Mouse (Mus musculus) stomach, embryonic 16.5 days (tissue): ENCODE measurements around the gene Lta. TPM values are rescaled to one million over a fixed set of nuclear protein-coding genes. Genes with fewer than 3 reads are reported as not detected.

Source experiments
- ATAC-seq: fragments of 200-750 bp; cut with Nextera tagmentation; 2 replicates; pipeline ENCODE4 v1.8.0; 2017; ENCODE audit warnings: moderate number of reproducible peaks, moderate TSS enrichment; ENCODE audit not compliant: insufficient read depth, low FRiP score
- H3K27ac ChIP-seq: fragments of 300-500 bp; sonication (generic); 2 replicates; pipeline ENCODE4 v1.5.1; 2014; ENCODE audit warnings: low read length
- H3K27me3 ChIP-seq: fragments of 300-500 bp; sonication (generic); 2 replicates; pipeline ENCODE4 v1.6.1; 2014; ENCODE audit warnings: low read length, control low read depth, mixed read lengths; ENCODE audit not compliant: control insufficient read depth, insufficient read depth
- H3K36me3 ChIP-seq: fragments of 300-500 bp; sonication (generic); 2 replicates; pipeline ENCODE4 v1.6.1; 2014; ENCODE audit warnings: low read length; ENCODE audit not compliant: control insufficient read depth, insufficient read depth
- H3K4me1 ChIP-seq: fragments of 300-500 bp; sonication (generic); 2 replicates; pipeline ENCODE4 v1.6.1; 2014; ENCODE audit warnings: low read length, control low read depth, mixed read lengths; ENCODE audit not compliant: control insufficient read depth, insufficient read depth
- H3K4me2 ChIP-seq: fragments of 300-500 bp; sonication (generic); 2 replicates; pipeline ENCODE4 v1.6.1; 2014; ENCODE audit warnings: low read depth, low read length, mixed read lengths
- H3K4me3 ChIP-seq: fragments of 300-500 bp; sonication (generic); replicated peaks from 2 replicates; pipeline ENCODE4 v1.5.1; 2014; ENCODE audit warnings: mild to moderate bottlenecking, low read length
- H3K9ac ChIP-seq: fragments of 300-500 bp; sonication (generic); 2 replicates; pipeline ENCODE4 v1.6.1; 2014; ENCODE audit warnings: low read length
- H3K9me3 ChIP-seq: fragments of 300-500 bp; sonication (generic); replicated peaks from 2 replicates; pipeline ENCODE4 v1.6.1; 2016; ENCODE audit warnings: low read length, control low read depth; ENCODE audit not compliant: control insufficient read depth
- WGBS: fragments of 180-500 bp; shearing (Covaris S2); extraction: QIAGEN DNeasy Blood & Tissue Kit; methylation state at CpG from one replicate; pipeline ENCODE4 v1.1.7; 2014; 5-methylcytosine and 5-hydroxymethylcytosine counted together
- polyA plus RNA-seq: library from polyadenylated mRNA; unstranded; fragments of >200 nt; fragmentation: Nextera tagmentation; extraction: Ambion mirVana; gene quantifications from 2 replicates; pipeline ENCODE4 v1.2.1, GENCODE M21; 2015

Gene Lta
- polyA plus RNA-seq, 1 experiment from 2014 or later: 0.46 TPM

DNA sequence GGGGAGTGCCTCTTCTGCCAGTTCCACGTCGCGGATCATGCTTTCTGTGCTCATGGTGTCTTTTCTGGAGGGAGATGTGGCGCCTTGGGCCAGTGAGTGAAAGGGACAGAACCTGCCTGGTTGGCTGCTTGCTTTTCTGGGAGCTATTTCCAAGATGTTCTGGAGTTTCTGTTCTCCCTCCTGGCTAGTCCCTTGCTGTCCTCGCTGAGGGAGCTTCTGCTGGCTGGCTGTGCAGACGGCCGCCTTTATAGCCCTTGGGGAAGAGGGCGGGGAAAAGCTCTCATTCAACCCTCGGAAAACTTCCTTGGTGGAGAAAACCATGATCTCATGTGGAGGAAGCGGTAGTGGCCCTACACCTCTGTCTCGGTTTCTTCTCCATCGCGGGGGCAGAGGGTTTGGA lies 3.4 kb downstream of the Lta start, which contains the start of gene Tnf:
Gene Tnf, minus strand, starts transcription at position 221 of the 400 bp plus-strand sequence.
- Histone ChIP-seq H3K4me2 (no peak within 1 kb of the TSS; the same call in 1 of the 2 replicates), H3K9me3 (no peaks in the 10 kb centered on the region), H3K9ac (no peak within 1 kb of the TSS), H3K27ac (no peak within 1 kb of the TSS), H3K4me3 (no peak within 1 kb of the TSS; the same call in 1 of the 2 replicates), H3K36me3 (no peaks in the 10 kb centered on the region), H3K4me1 (no peaks in the 10 kb centered on the region), H3K27me3 (peaks cover 20% of the 10 kb centered on the region)
- WGBS: 30% methylated on average over 13 of the region's 13 CpGs
- ATAC-seq: no peak; the same call in 1 of the 2 replicates

GRCm38 (mm10) chr17:35201128-35201527 lies 4.0 kb downstream of the Lta start:
- 58% methylated on average over 11 of the region's 11 CpGs for WGBS
- H3K4me2 ChIP-seq: no peak overlapping the region; the same call in 1 of the 2 replicates
- H3K4me3 ChIP-seq: no peak overlapping the region; the same call in 1 of the 2 replicates
- H3K9ac ChIP-seq: no peak overlapping the region
- H3K27ac ChIP-seq: no peak overlapping the region
- H3K9me3 ChIP-seq: no peaks in the 10 kb centered on the region
- peaks cover 20% of the 10 kb centered on the region for H3K27me3 ChIP-seq
- no peaks in the 10 kb centered on the region for H3K36me3 ChIP-seq
- H3K4me1 ChIP-seq: no peaks in the 10 kb centered on the region
- no peak for ATAC-seq

DNA sequence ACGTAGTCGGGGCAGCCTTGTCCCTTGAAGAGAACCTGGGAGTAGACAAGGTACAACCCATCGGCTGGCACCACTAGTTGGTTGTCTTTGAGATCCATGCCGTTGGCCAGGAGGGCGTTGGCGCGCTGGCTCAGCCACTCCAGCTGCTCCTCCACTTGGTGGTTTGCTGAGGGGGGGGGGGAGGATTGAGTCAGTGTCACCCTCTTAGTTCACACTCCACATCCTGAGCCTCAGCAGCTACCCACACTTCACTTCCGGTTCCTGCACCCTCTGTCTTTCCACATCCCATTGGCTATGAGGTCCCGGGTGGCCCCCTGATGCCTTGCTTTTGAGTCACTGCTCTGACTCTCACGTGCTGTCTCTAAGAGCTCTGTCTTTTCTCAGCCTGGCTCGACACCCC lies 4.8 kb downstream of the Lta start:
- Histone ChIP-seq H3K27me3 (peaks cover 22% of the 10 kb centered on the region), H3K36me3 (no peaks in the 10 kb centered on the region), H3K9me3 (no peaks in the 10 kb centered on the region), H3K4me3 (no peak overlapping the region), H3K4me1 (no peaks in the 10 kb centered on the region), H3K9ac (no peak overlapping the region), H3K27ac (no peak overlapping the region), H3K4me2 (no peak overlapping the region)
- 81% methylated on average over 11 of the region's 11 CpGs for WGBS
- ATAC-seq: no peak

DNA sequence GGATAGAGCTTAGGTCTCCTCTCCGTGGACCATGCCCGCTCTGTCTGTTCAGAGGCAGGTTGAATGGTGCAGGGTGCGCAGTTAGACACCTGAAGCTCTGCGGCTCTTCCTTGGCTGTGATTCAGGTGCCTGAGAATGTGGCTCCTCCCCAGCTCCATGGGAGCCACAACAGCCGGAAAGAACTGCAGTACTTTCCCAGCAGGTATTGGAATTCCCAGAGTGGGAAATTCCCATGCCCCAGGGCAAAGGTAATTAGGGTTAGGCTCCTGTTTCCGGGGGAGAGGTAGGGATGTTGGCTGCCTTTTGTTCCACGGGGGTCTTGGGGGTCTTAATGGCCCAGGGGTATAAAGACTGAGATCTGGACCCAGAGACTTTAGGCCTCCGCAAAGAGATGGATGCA lies 6.2 kb downstream of the Lta start:
- Histone ChIP-seq H3K27me3 (peaks cover 28% of the 10 kb centered on the region), H3K4me2 (no peak overlapping the region), H3K36me3 (no peaks in the 10 kb centered on the region), H3K27ac (no peak overlapping the region), H3K9ac (no peak overlapping the region), H3K4me1 (peaks cover 4% of the 10 kb centered on the region; the same call in 1 of the 2 replicates), H3K9me3 (no peaks in the 10 kb centered on the region), H3K4me3 (no peak overlapping the region)
- 43% methylated on average over 8 of the region's 8 CpGs for WGBS
- no peak for ATAC-seq

DNA sequence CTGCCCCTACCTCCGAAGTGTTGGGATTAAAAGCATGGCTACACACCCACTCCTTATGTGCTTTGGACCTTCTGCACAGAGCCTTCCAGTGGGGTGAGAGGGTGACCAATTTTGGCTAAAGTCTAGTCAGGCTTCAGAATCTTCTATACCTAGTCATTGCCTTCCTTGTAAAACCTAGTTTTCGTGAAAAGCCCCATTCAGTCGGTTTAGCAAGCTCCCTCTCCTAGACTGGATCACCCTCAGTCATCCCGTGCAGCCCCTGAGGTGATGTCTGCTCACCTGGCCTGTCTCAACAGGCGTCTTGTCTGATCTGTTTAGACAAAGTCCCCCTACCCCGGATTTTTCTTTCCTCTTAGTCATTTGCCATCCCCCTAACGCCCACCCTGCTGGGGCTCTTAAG lies 7.1 kb downstream of the Lta start:
- H3K9ac ChIP-seq: no peak overlapping the region
- no peak overlapping the region for H3K27ac ChIP-seq
- H3K4me1 ChIP-seq: peaks cover 4% of the 10 kb centered on the region; the same call in 1 of the 2 replicates
- WGBS: 54% methylated on average over 7 of the region's 7 CpGs
- no peak overlapping the region for H3K4me3 ChIP-seq
- ATAC-seq: no peak
- H3K4me2 ChIP-seq: no peak overlapping the region
- no peaks in the 10 kb centered on the region for H3K36me3 ChIP-seq
- H3K27me3 ChIP-seq: peaks cover 26% of the 10 kb centered on the region
- H3K9me3 ChIP-seq: no peaks in the 10 kb centered on the region

GRCm38 (mm10) chr17:35197126-35197525 lies 8.0 kb downstream of the Lta start:
- Histone ChIP-seq H3K36me3 (no peaks in the 10 kb centered on the region), H3K27ac (no peak overlapping the region), H3K9ac (no peak overlapping the region), H3K9me3 (no peaks in the 10 kb centered on the region), H3K4me2 (no peak overlapping the region), H3K4me3 (no peak overlapping the region), H3K27me3 (peaks cover 18% of the 10 kb centered on the region), H3K4me1 (peaks cover 4% of the 10 kb centered on the region; the same call in 1 of the 2 replicates)
- 38% methylated on average over 6 of the region's 6 CpGs for WGBS
- no peak for ATAC-seq

DNA sequence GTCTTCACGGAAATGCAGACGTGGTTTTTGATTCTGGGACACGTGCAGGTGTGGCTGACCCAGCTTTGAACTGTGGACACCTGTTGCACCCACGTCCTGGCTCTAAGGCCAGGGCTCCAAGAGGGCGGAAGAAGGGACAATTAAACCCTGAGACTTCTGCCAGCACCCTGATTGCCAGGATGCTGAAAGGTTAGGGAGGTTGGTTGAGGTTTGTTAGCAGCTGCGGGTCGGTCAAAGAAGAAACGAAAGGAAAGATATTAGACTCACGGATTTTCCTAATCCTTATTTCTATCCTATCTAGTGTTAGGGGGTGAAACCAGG lies 8.9 kb downstream of the Lta start:
- Histone ChIP-seq H3K36me3 (no peaks in the 10 kb centered on the region), H3K4me3 (peak overlapping the region; percentile 51), H3K4me1 (peaks cover 4% of the 10 kb centered on the region; the same call in 1 of the 2 replicates), H3K27me3 (peaks cover 13% of the 10 kb centered on the region), H3K4me2 (peak overlapping the region; percentile 88), H3K9me3 (no peaks in the 10 kb centered on the region), H3K27ac (no peak overlapping the region), H3K9ac (peak overlapping the region; percentile 71; the same call in 1 of the 2 replicates)
- 32% methylated on average over 9 of the region's 9 CpGs for WGBS
- no peak for ATAC-seq

GRCm38 (mm10) chr17:35195631-35196320 lies 9.4 kb downstream of the Lta start:
- Histone ChIP-seq H3K27me3 (peaks cover 12% of the 10 kb centered on the region), H3K27ac (no peak overlapping the region), H3K9ac (peak overlapping the region; percentile 71), H3K9me3 (no peaks in the 10 kb centered on the region), H3K4me3 (peak overlapping the region; percentile 51), H3K36me3 (no peaks in the 10 kb centered on the region), H3K4me1 (peaks cover 4% of the 10 kb centered on the region; the same call in 1 of the 2 replicates), H3K4me2 (peak overlapping the region; percentile 88)
- under 1% methylated on average over 66 of the region's 66 CpGs for WGBS
- ATAC-seq: peak; percentile 81

DNA sequence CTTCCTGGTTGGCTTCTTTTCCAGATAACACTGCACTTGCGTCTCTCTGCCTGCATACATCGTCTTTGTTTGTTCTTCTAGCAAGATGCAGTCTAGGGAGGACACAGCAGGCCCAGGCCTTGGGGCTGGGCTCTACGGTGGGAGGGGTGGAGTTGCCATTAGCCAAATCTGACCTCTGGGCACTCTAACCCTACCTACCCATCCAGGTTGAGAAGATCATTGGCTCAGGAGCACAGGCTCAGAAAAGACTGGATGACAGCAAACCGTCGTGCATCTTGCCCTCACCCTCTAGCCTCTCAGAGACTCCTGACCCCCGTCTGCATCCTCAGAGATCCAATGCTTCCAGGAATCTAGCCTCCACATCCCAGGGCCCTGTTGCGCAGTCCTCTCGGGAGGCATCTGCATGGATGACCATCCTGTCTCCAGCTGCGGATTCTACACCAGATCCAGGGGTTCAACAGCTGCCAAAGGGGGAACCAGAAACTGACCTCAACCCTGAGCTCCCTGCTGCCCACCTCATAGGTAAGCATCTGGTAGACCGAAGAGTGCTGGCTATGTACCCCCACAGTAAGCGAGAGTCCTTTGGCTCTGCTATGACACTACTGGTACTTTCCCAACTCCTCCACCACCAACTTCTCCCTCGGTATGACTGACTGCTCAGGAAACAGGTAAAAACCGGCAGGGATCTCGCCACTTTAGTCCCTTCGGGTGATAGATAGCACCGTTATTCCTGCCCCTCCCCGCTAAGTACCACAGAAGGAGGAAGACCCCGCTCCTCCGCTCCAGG lies 10.1 kb downstream of the Lta start:
- Histone ChIP-seq H3K4me3 (peak overlapping the region; percentile 51), H3K27me3 (peaks cover 12% of the 10 kb centered on the region), H3K4me2 (peak overlapping the region; percentile 88), H3K36me3 (no peaks in the 10 kb centered on the region), H3K9ac (peak overlapping the region; percentile 71), H3K9me3 (no peaks in the 10 kb centered on the region), H3K4me1 (peaks cover 4% of the 10 kb centered on the region; the same call in 1 of the 2 replicates), H3K27ac (no peak overlapping the region)
- WGBS: 33% methylated on average over 19 of the region's 19 CpGs
- no peak; the same call in 1 of the 2 replicates for ATAC-seq
